Mouse (Mus musculus): Measurements from ENCODE around the gene Cd3eap. TPM values are rescaled to one million over a fixed set of nuclear protein-coding genes. Genes with fewer than 3 reads are reported as not detected.

Cd3eap gene
- polyA plus RNA-seq, 1 experiment, result 5.3 TPM

DNA sequence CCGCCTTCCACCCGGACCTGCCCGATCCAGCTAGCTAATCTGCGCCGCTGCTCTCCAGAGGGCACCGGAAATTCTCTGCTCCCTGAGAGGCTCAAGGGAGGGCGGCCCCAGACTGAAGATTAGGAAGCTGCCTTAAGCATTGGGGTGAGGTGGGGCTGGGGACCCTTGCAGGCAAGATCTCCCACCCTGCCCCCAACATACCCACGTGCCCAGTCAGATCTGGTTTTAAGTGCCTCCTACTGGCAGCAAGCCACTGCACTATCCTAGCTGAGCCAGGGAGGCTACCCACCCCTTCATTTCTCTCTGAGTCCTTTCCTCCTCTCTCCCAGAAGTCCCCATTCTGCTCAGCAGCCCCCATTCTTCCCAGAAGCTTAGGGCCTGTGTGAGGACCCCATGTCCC, 18.8 kb upstream of the Cd3eap start:
- H3K27me3 ChIP-seq (replicated peaks; ENCODE audit: control insufficient read depth, insufficient read depth, low read length), result no peaks in the 10 kb centered on the region
- DNase-seq, result no peak
- 67% methylated on average over 8 of the region's 8 CpGs for WGBS
- no peaks in the 10 kb centered on the region for H3K4me1 ChIP-seq (ENCODE audit: control insufficient read depth, insufficient read depth, low read length)
- no peaks in the 10 kb centered on the region for H3K36me3 ChIP-seq (ENCODE audit: control insufficient read depth, insufficient read depth, low read length)
- H3K4me3 ChIP-seq (ENCODE audit: insufficient read depth, low read depth, low read length), result no peak overlapping the region
- TF ChIP-seq POLR2A (IDR thresholded peaks at IDR 0.05; ENCODE audit: low read depth, low read length), result no peak
- no peak for TF ChIP-seq CTCF (conservative IDR thresholded peaks at IDR 0.05; ENCODE audit: insufficient read depth, insufficient read length, low read depth, low read length)
- H3K27ac ChIP-seq (ENCODE audit: insufficient read depth, low read depth, low read length), result no peak overlapping the region

- H3K4me1 ChIP-seq (ENCODE audit: control insufficient read depth, insufficient read depth, low read length), result no peaks in the 10 kb centered on the region
- WGBS, result 89% methylated on average over 4 of the region's 4 CpGs
- no peak for TF ChIP-seq POLR2A (IDR thresholded peaks at IDR 0.05; ENCODE audit: low read depth, low read length)
- H3K27me3 ChIP-seq (replicated peaks; ENCODE audit: control insufficient read depth, insufficient read depth, low read length), result no peaks in the 10 kb centered on the region
- no peak overlapping the region for H3K4me3 ChIP-seq (ENCODE audit: insufficient read depth, low read depth, low read length)
- no peak overlapping the region for H3K27ac ChIP-seq (ENCODE audit: insufficient read depth, low read depth, low read length)
- H3K36me3 ChIP-seq (ENCODE audit: control insufficient read depth, insufficient read depth, low read length), result no peaks in the 10 kb centered on the region
- DNase-seq, result no peak
These were observed 16.7 kb upstream of the Cd3eap start for GRCm38 (mm10) chr7:19376019-19376418.

- no peak for TF ChIP-seq POLR2A (IDR thresholded peaks at IDR 0.05; ENCODE audit: low read depth, low read length)
- no peak for TF ChIP-seq CTCF (conservative IDR thresholded peaks at IDR 0.05; ENCODE audit: insufficient read depth, insufficient read length, low read depth, low read length)
- no peaks in the 10 kb centered on the region for H3K27me3 ChIP-seq (replicated peaks; ENCODE audit: control insufficient read depth, insufficient read depth, low read length)
- no peaks in the 10 kb centered on the region for H3K4me1 ChIP-seq (ENCODE audit: control insufficient read depth, insufficient read depth, low read length)
- H3K36me3 ChIP-seq (ENCODE audit: control insufficient read depth, insufficient read depth, low read length), result no peaks in the 10 kb centered on the region
- H3K4me3 ChIP-seq (ENCODE audit: insufficient read depth, low read depth, low read length), result no peak overlapping the region
- WGBS, result 82% methylated on average over 18 of the region's 18 CpGs
- DNase-seq, result no peak
- H3K27ac ChIP-seq (ENCODE audit: insufficient read depth, low read depth, low read length), result no peak overlapping the region
These were observed 16.1 kb upstream of the Cd3eap start for GRCm38 (mm10) chr7:19375368-19375767.

- H3K27ac ChIP-seq (ENCODE audit: insufficient read depth, low read depth, low read length), result no peak overlapping the region
- no peaks in the 10 kb centered on the region for H3K36me3 ChIP-seq (ENCODE audit: control insufficient read depth, insufficient read depth, low read length)
- 88% methylated on average over 2 of the region's 2 CpGs for WGBS
- TF ChIP-seq POLR2A (IDR thresholded peaks at IDR 0.05; ENCODE audit: low read depth, low read length) (no peak), CTCF (conservative IDR thresholded peaks at IDR 0.05; ENCODE audit: insufficient read depth, insufficient read length, low read depth, low read length) (no peak)
- no peaks in the 10 kb centered on the region for H3K27me3 ChIP-seq (replicated peaks; ENCODE audit: control insufficient read depth, insufficient read depth, low read length)
- no peak overlapping the region for H3K4me3 ChIP-seq (ENCODE audit: insufficient read depth, low read depth, low read length)
- DNase-seq, result no peak
- H3K4me1 ChIP-seq (ENCODE audit: control insufficient read depth, insufficient read depth, low read length), result no peaks in the 10 kb centered on the region
These were observed 14.1 kb upstream of the Cd3eap start for GRCm38 (mm10) chr7:19373367-19373766.

DNA sequence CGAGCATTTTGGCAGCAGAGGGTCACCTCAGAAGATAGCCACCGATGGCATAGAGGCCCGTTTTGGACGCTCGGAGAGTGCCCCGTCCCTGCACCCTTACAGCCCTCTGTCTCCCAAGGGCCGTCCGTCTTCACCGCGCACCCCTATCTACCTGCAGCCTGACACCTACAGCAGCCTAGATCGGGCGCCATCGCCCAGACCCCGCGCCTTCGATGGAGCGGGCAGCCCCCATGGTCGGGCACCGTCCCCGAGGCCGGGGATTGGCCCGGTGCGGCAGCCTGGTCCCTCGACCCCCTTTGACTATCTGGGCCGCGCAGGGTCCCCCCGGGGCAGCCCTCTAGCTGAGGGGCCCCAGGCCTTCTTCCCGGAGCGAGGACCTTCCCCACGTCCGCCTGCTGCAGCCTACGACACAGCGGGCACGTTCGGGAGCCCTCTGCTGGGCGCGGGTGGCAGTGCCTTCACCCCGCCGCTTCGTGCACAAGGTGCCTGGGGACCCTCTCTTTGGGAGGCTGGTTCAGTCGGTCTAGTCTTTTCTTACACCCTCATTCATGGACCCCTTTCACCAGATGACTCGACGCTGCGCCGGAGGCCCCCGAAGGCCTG, 10.6 kb upstream of the Cd3eap start:
- WGBS, result 12% methylated on average over 46 of the region's 46 CpGs
- H3K27me3 ChIP-seq (replicated peaks; ENCODE audit: control insufficient read depth, insufficient read depth, low read length), result no peaks in the 10 kb centered on the region
- H3K4me3 ChIP-seq (ENCODE audit: insufficient read depth, low read depth, low read length), result no peak overlapping the region
- no peaks in the 10 kb centered on the region for H3K36me3 ChIP-seq (ENCODE audit: control insufficient read depth, insufficient read depth, low read length)
- TF ChIP-seq CTCF (conservative IDR thresholded peaks at IDR 0.05; ENCODE audit: insufficient read depth, insufficient read length, low read depth, low read length) (peak; percentile 68), POLR2A (IDR thresholded peaks at IDR 0.05; ENCODE audit: low read depth, low read length) (no peak)
- H3K4me1 ChIP-seq (ENCODE audit: control insufficient read depth, insufficient read depth, low read length), result no peaks in the 10 kb centered on the region
- DNase-seq, result peak; percentile 47
- H3K27ac ChIP-seq (ENCODE audit: insufficient read depth, low read depth, low read length), result no peak overlapping the region

DNA sequence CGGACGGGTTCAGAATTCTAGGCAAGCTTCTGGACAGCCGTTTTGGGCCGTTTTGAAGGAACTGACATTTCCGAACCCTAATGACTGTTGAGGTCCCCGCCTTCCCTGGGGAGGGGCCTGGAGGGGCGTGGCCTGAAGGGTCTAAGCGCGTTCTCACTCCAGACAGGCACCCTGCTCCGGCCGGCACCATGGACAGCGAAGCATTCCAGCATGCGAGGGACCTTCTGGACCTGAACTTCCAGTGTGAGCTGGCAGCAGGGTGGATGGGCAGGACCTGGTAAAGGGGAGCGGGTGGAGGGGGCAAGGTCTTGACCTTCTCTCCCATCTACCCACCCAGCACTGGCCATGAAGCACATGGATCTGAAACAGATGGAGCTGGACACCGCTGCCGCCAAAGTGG, 9.1 kb upstream of the Cd3eap start:
- TF ChIP-seq POLR2A (IDR thresholded peaks at IDR 0.05; ENCODE audit: low read depth, low read length), result no peak
- no peak for TF ChIP-seq CTCF (conservative IDR thresholded peaks at IDR 0.05; ENCODE audit: insufficient read depth, insufficient read length, low read depth, low read length)
- Histone ChIP-seq H3K27ac (ENCODE audit: insufficient read depth, low read depth, low read length) (no peak overlapping the region), H3K36me3 (ENCODE audit: control insufficient read depth, insufficient read depth, low read length) (no peaks in the 10 kb centered on the region), H3K4me1 (ENCODE audit: control insufficient read depth, insufficient read depth, low read length) (no peaks in the 10 kb centered on the region), H3K4me3 (ENCODE audit: insufficient read depth, low read depth, low read length) (no peak overlapping the region), H3K27me3 (replicated peaks; ENCODE audit: control insufficient read depth, insufficient read depth, low read length) (no peaks in the 10 kb centered on the region)
- DNase-seq, result peak; percentile 68
- 14% methylated on average over 16 of the region's 16 CpGs for WGBS

GRCm38 (mm10) chr7:19365376-19365775, 6.1 kb upstream of the Cd3eap start:
- DNase-seq, result no peak
- Histone ChIP-seq H3K4me3 (ENCODE audit: insufficient read depth, low read depth, low read length) (no peak overlapping the region), H3K36me3 (ENCODE audit: control insufficient read depth, insufficient read depth, low read length) (no peaks in the 10 kb centered on the region), H3K27ac (ENCODE audit: insufficient read depth, low read depth, low read length) (no peak overlapping the region), H3K27me3 (replicated peaks; ENCODE audit: control insufficient read depth, insufficient read depth, low read length) (no peaks in the 10 kb centered on the region), H3K4me1 (ENCODE audit: control insufficient read depth, insufficient read depth, low read length) (no peaks in the 10 kb centered on the region; the same call in 1 of the 2 replicates)
- TF ChIP-seq POLR2A (IDR thresholded peaks at IDR 0.05; ENCODE audit: low read depth, low read length) (no peak), CTCF (conservative IDR thresholded peaks at IDR 0.05; ENCODE audit: insufficient read depth, insufficient read length, low read depth, low read length) (no peak)
- 76% methylated on average over 4 of the region's 4 CpGs for WGBS
